Mouse (Mus musculus): ENCODE data around the gene Ykt6.

DNA sequence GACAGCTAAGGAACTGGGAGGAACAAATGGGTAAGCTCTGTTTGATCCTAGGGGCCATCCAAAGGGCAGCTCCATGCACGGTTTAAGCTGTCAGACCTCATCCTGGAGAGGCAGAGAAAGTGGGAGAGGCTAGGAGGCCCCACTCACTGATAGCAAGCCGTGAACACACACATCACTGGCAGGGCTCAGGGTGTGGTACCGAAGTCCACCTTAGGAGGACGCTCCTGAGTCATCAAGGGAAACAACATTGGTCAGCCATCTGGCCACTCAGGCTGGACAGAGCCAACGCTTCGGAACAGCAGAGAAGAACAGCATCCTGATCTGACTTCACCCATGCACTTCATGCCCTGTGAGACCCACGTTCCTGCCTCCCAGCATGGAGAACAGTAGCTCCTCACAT lies 23.6 kb downstream of the Ykt6 start:
- TF ChIP-seq CTCF (IDR thresholded peaks at IDR 0.05; ENCODE audit: control insufficient read depth, insufficient read depth, insufficient read length) (no peak), CEBPB (IDR thresholded peaks at IDR 0.05; ENCODE audit: low read depth) (no peak), MYOG (IDR thresholded peaks at IDR 0.05; ENCODE audit: control insufficient read depth, extremely low read depth, insufficient read length) (no peak), MYOD1 (IDR thresholded peaks at IDR 0.05; ENCODE audit: control insufficient read depth, insufficient read length, low read depth) (no peak), MAX (IDR thresholded peaks at IDR 0.05) (no peak), USF1 (IDR thresholded peaks at IDR 0.05; ENCODE audit: low read depth) (no peak)

Data from C2C12 (cell line).